In the genomic region with DNA sequence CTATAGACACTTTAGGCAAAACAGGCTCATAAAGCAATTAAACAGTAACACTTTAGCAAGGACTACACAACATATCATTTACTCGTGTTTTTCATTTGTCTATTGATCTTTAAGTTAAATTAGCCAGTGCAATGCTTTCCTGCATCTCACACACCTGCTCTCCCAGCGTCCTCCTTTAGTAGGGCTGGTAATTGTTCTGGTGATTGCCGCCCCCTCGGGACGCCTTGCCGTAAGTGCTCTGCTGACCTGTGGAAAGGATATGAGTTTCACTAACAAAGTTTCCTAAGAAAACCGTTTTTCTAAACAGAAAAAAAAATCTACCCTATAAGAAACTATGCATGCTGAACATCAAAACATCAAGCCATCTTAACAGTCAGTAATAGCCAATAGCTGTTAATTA, we compare ENCODE assay signal across 8 mouse cellular contexts. TPM values are rescaled to one million over a fixed set of nuclear protein-coding genes. Genes with fewer than 3 reads are reported as not detected.
DNase-seq lines count a peak whose midpoint lies in the region; ATAC-seq and TF ChIP-seq lines count a peak whose summit lies in the region.

No protein-coding gene starts in this region.

- no peaks in the 10 kb centered on the region for H3K9me3 ChIP-seq in lung, postnatal 0 days (ENCODE audit: low read length)
- no peaks in the 10 kb centered on the region for H3K9me3 ChIP-seq in limb, embryonic 12.5 days
- no peaks in the 10 kb centered on the region for H3K9me3 ChIP-seq in stomach, embryonic 16.5 days (replicated peaks; ENCODE audit: control insufficient read depth, low read length)

- no peak for TF ChIP-seq POLR2A in cerebellum, adult 2 months (IDR thresholded peaks at IDR 0.05; ENCODE audit: borderline replicate concordance, insufficient read depth, low read length)

- H3K4me3 ChIP-seq in cerebellum, adult 2 months (replicated peaks; ENCODE audit: insufficient read depth, low read depth, low read length), result peak overlapping the region; percentile 22
- H3K4me3 ChIP-seq in lung, postnatal 0 days (ENCODE audit: low read depth, low read length), result no peak overlapping the region
- H3K4me3 ChIP-seq in limb, embryonic 12.5 days (replicated peaks), result peak overlapping the region; percentile 93
- H3K4me3 ChIP-seq in stomach, embryonic 16.5 days (replicated peaks; ENCODE audit: low read length), result peak overlapping the region; percentile 91

- 21% methylated on average over 7 of the region's 7 CpGs for WGBS in cerebellum, adult 2 months
- 37% methylated on average over 7 of the region's 7 CpGs for WGBS in lung, postnatal 0 days
- 57% methylated on average over 7 of the region's 7 CpGs for WGBS in limb, embryonic 12.5 days
- 35% methylated on average over 7 of the region's 7 CpGs for WGBS in stomach, embryonic 16.5 days

- H3K27ac ChIP-seq in cerebellum, adult 2 months (ENCODE audit: insufficient read depth, low read length), result no peak overlapping the region
- no peak overlapping the region for H3K27ac ChIP-seq in lung, postnatal 0 days (ENCODE audit: low read length)
- H3K27ac ChIP-seq in limb, embryonic 12.5 days, result no peak overlapping the region
- no peak overlapping the region for H3K27ac ChIP-seq in stomach, embryonic 16.5 days (ENCODE audit: low read length)

- TF ChIP-seq EP300 in lung, postnatal 0 days (IDR thresholded peaks at IDR 0.05), result no peak

- no peak for DNase-seq in cerebellum, adult 2 months
- DNase-seq in lung, postnatal 0 days (ENCODE audit: low spot score), result no peak
- no peak for DNase-seq in lung, adult 18-20 months
- no peak for DNase-seq in left cerebral cortex, postnatal 10 days (ENCODE audit: extremely low spot score in 1 of 2, low spot score in 2 of 2)
- no peak for DNase-seq in gastrocnemius, postnatal 10 days

- no peaks in the 10 kb centered on the region for H3K27me3 ChIP-seq in cerebellum, adult 2 months (ENCODE audit: control insufficient read depth, insufficient read depth, low read length)
- H3K27me3 ChIP-seq in lung, postnatal 0 days (replicated peaks; ENCODE audit: insufficient read depth, low read length), result no peaks in the 10 kb centered on the region
- H3K27me3 ChIP-seq in limb, embryonic 12.5 days, result no peaks in the 10 kb centered on the region
- no peaks in the 10 kb centered on the region for H3K27me3 ChIP-seq in stomach, embryonic 16.5 days (ENCODE audit: control insufficient read depth, insufficient read depth, low read length)

- H3K4me1 ChIP-seq in cerebellum, adult 2 months (ENCODE audit: control insufficient read depth, insufficient read depth, low read length), result no peaks in the 10 kb centered on the region; the same call in 1 of the 2 replicates
- H3K4me1 ChIP-seq in lung, postnatal 0 days (ENCODE audit: insufficient read depth, low read depth, low read length), result 0 out of 2 replicates have a peak, but pooled peaks cover 4% of the 10 kb centered on the region
- H3K4me1 ChIP-seq in limb, embryonic 12.5 days (replicated peaks), result peaks cover 27% of the 10 kb centered on the region
- 0 out of 2 replicates have a peak, but pooled peaks cover 11% of the 10 kb centered on the region for H3K4me1 ChIP-seq in stomach, embryonic 16.5 days (ENCODE audit: control insufficient read depth, insufficient read depth, low read length)

- no peak for ATAC-seq in cerebellum, adult (ENCODE audit: insufficient number of reproducible peaks, low FRiP score, low TSS enrichment)
- no peak for ATAC-seq in lung, postnatal 0 days
- no peak for ATAC-seq in limb, embryonic 12.5 days (ENCODE audit: insufficient number of reproducible peaks, insufficient read depth, low FRiP score, low TSS enrichment, low read depth)
- no peak for ATAC-seq in stomach, embryonic 16.5 days (ENCODE audit: insufficient read depth, low FRiP score)

- intact Hi-C loops in left cerebral cortex, postnatal 10 days (cut with DNase I), result loop anchor here (10.0 kb wide), 1 partner anchor 831 kb away; no protein-coding TSS in a partner anchor

- peaks cover 20% of the 10 kb centered on the region; the same call in 1 of the 2 replicates for H3K36me3 ChIP-seq in lung, postnatal 0 days (ENCODE audit: insufficient read depth, low read length)
- H3K36me3 ChIP-seq in limb, embryonic 12.5 days, result peaks cover 59% of the 10 kb centered on the region
- H3K36me3 ChIP-seq in stomach, embryonic 16.5 days (ENCODE audit: control insufficient read depth, insufficient read depth, low read length), result peaks cover 19% of the 10 kb centered on the region

- no peak overlapping the region for H3K4me2 ChIP-seq in lung, postnatal 0 days (replicated peaks; ENCODE audit: low read depth, low read length)
- peak overlapping the region; percentile 97 for H3K4me2 ChIP-seq in limb, embryonic 12.5 days
- peak overlapping the region; percentile 74 for H3K4me2 ChIP-seq in stomach, embryonic 16.5 days (ENCODE audit: low read depth, low read length)

- 0 out of 2 replicates have a peak, but pooled peaks have one; percentile 19 for TF ChIP-seq CTCF in cerebellum, adult 2 months (IDR thresholded peaks at IDR 0.05; ENCODE audit: borderline replicate concordance, insufficient read depth, low read depth, low read length)
- TF ChIP-seq CTCF in lung, postnatal 0 days (IDR thresholded peaks at IDR 0.05), result peak; percentile 52

- no peak overlapping the region for H3K9ac ChIP-seq in lung, postnatal 0 days (replicated peaks; ENCODE audit: low read depth)
- H3K9ac ChIP-seq in limb, embryonic 12.5 days (replicated peaks), result no peak overlapping the region
- H3K9ac ChIP-seq in stomach, embryonic 16.5 days (ENCODE audit: low read length), result no peak overlapping the region

RNA-seq across cellular contexts. Expression of a gene that starts 3.5 kb away (rescaled TPM):
- 257 and 262 TPM in 2 replicates for polyA plus RNA-seq in cerebellum, adult 2 months (2012; rRNA removed)
- polyA plus RNA-seq in lung, postnatal 0 days (2015; fragmentation: Nextera tagmentation; extraction: Ambion mirVana), result 59.5 and 70.9 TPM in 2 replicates
- polyA plus RNA-seq in limb, embryonic 12.5 days (2016; fragmentation: Nextera tagmentation; extraction: Ambion mirVana), result 257 and 266 TPM in 2 replicates
- polyA plus RNA-seq in stomach, embryonic 16.5 days (2015; fragmentation: Nextera tagmentation; extraction: Ambion mirVana), result 120 and 123 TPM in 2 replicates
- total RNA-seq in left cerebral cortex, postnatal 10 days (2021), result 100 to 1,000 TPM; 198 to 200 TPM
- total RNA-seq in gastrocnemius, postnatal 10 days (2021), result 100 to 1,000 TPM in 1 of 2 experiments, 10 to 100 TPM in 1; 92.8 to 105 TPM

RNA-seq across cellular contexts. Expression of a gene that starts 3.8 kb away (rescaled TPM):
- 64.7 and 74.6 TPM in 2 replicates for polyA plus RNA-seq in cerebellum, adult 2 months (2012; rRNA removed)
- 27.9 and 29.6 TPM in 2 replicates for polyA plus RNA-seq in lung, postnatal 0 days (2015; fragmentation: Nextera tagmentation; extraction: Ambion mirVana)
- polyA plus RNA-seq in limb, embryonic 12.5 days (2016; fragmentation: Nextera tagmentation; extraction: Ambion mirVana), result 48.2 and 52.1 TPM in 2 replicates
- 42.2 and 48.3 TPM in 2 replicates for polyA plus RNA-seq in stomach, embryonic 16.5 days (2015; fragmentation: Nextera tagmentation; extraction: Ambion mirVana)
- 10 to 100 TPM; 56.2 TPM for total RNA-seq in left cerebral cortex, postnatal 10 days (2021)
- 10 to 100 TPM in 1 of 2 experiments, 1 to 10 TPM in 1; 9.0 to 10.5 TPM for total RNA-seq in gastrocnemius, postnatal 10 days (2021)

RNA-seq across cellular contexts. Expression of a gene that starts 57.1 kb away (rescaled TPM):
- polyA plus RNA-seq in cerebellum, adult 2 months (2012; rRNA removed), result 1.6 and 1.8 TPM in 2 replicates
- 3.0 and 3.4 TPM in 2 replicates for polyA plus RNA-seq in lung, postnatal 0 days (2015; fragmentation: Nextera tagmentation; extraction: Ambion mirVana)
- polyA plus RNA-seq in limb, embryonic 12.5 days (2016; fragmentation: Nextera tagmentation; extraction: Ambion mirVana), result 1.7 and 2.2 TPM in 2 replicates
- 0.69 and 1.4 TPM in 2 replicates for polyA plus RNA-seq in stomach, embryonic 16.5 days (2015; fragmentation: Nextera tagmentation; extraction: Ambion mirVana)
- total RNA-seq in left cerebral cortex, postnatal 10 days (2021), result 1 to 10 TPM; 1.7 to 2.9 TPM
- 1 to 10 TPM; 1.1 to 1.2 TPM for total RNA-seq in gastrocnemius, postnatal 10 days (2021)

RNA-seq across cellular contexts. Expression of a gene that starts 57.2 kb away (rescaled TPM):
- polyA plus RNA-seq in cerebellum, adult 2 months (2012; rRNA removed), result 114 and 127 TPM in 2 replicates
- polyA plus RNA-seq in lung, postnatal 0 days (2015; fragmentation: Nextera tagmentation; extraction: Ambion mirVana), result 44.0 and 51.4 TPM in 2 replicates
- 469 and 520 TPM in 2 replicates for polyA plus RNA-seq in limb, embryonic 12.5 days (2016; fragmentation: Nextera tagmentation; extraction: Ambion mirVana)
- polyA plus RNA-seq in stomach, embryonic 16.5 days (2015; fragmentation: Nextera tagmentation; extraction: Ambion mirVana), result 34.4 and 39.1 TPM in 2 replicates
- total RNA-seq in left cerebral cortex, postnatal 10 days (2021), result 100 to 1,000 TPM; 229 to 243 TPM
- total RNA-seq in gastrocnemius, postnatal 10 days (2021), result 100 to 1,000 TPM; 129 to 153 TPM
